Mouse (Mus musculus): ENCODE measurements at regions not wholly inside any gene's neighbourhood (a gene's known extent, or its start where the extent isn't known, plus 50 kb on each side); places are given as distances from the start of the nearest gene placed in this dataset.

DNA sequence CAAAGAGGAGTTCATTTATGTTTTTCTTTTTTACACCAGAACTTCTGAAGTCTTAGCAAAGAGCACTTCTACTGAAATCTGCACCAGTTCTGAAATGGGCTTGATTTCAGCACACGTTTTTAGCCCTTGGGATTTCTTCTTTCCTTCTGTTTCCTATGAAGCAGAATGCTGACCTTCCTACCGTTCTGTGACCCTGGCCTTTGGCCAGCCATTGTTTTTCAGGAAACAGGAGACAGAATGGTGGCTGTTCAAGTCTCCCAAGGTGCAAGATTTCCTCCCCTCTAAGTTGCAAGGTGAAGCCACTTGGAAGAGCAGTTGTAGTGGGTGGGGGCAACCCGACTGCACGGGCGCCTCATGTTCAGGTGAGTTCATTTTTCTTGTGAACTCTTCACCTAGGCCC, 236.3 kb upstream of the Gm10295 start:
- H3ac ChIP-seq (ENCODE audit: control insufficient read depth, insufficient read length) = no peak overlapping the region
- H3K4me2 ChIP-seq (ENCODE audit: low read depth) = no peak overlapping the region
- no peaks in the 10 kb centered on the region for H3K27me3 ChIP-seq (ENCODE audit: control insufficient read depth, insufficient read depth, insufficient read length)
- TF ChIP-seq MYOD1 (IDR thresholded peaks at IDR 0.05; ENCODE audit: control insufficient read depth in 1 of 3, insufficient read length in 2 of 3, low read depth in 2 of 3) = no peak
- no peak for TF ChIP-seq E2F4 (IDR thresholded peaks at IDR 0.05; ENCODE audit: insufficient read depth)
- TF ChIP-seq USF1 (IDR thresholded peaks at IDR 0.05; ENCODE audit: low read depth) = no peak
- TF ChIP-seq TCF12 (IDR thresholded peaks at IDR 0.05; ENCODE audit: insufficient read depth, poor library complexity, severe bottlenecking) = no peak
- TF ChIP-seq SRF (IDR thresholded peaks at IDR 0.05; ENCODE audit: control insufficient read depth, insufficient read length, low read depth) = no peak
- no peak overlapping the region for H3K4me3 ChIP-seq
- no peaks in the 10 kb centered on the region for H3K36me3 ChIP-seq (ENCODE audit: control insufficient read depth, insufficient read depth)
- no peaks in the 10 kb centered on the region for H3K79me2 ChIP-seq (ENCODE audit: control insufficient read depth, insufficient read depth)

DNA sequence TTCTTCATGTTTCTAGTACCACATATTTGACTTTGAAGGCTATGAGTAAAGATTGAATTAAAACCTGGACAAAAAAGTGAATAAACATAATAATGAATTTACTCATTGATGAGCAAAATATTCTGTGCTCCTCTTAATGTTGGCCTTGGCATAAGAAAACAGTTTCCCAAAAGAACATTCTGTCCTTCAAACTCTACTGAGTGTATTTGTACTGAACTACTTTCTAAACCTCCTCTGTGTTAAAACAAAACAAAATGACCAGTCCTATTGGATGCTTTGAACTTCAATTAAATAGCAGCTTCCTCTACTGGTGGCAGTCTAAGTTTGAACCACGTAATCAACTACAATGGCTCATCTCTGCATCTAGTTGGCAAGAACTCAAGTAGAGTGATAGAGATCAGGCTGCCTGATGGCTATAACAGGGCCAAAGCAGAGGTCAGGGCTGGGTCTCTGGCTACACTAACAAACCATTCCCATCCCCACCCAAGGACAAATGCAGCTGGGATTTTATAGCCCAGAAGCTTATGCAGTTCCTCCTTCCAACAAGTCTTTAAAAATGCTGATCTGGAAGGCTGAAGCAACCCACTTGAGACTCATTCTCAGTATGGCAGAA, 232.3 kb upstream of the Gm10295 start:
- no peaks in the 10 kb centered on the region for H3K79me2 ChIP-seq (ENCODE audit: control insufficient read depth, insufficient read depth)
- H3K36me3 ChIP-seq (ENCODE audit: control insufficient read depth, insufficient read depth) = no peaks in the 10 kb centered on the region
- no peak overlapping the region for H3K4me3 ChIP-seq
- TF ChIP-seq MAX (IDR thresholded peaks at IDR 0.05; ENCODE audit: low read depth) = no peak
- no peak for TF ChIP-seq TCF12 (IDR thresholded peaks at IDR 0.05; ENCODE audit: insufficient read depth, poor library complexity, severe bottlenecking)
- no peak for TF ChIP-seq POLR2A (IDR thresholded peaks at IDR 0.05; ENCODE audit: insufficient read length, low read depth)
- TF ChIP-seq E2F4 (IDR thresholded peaks at IDR 0.05; ENCODE audit: insufficient read depth) = no peak
- no peak for TF ChIP-seq MYOG (IDR thresholded peaks at IDR 0.05; ENCODE audit: control insufficient read depth in 1 of 3, insufficient read depth in 1 of 3, insufficient read length in 2 of 3, low read depth in 2 of 3)
- TF ChIP-seq TCF3 (IDR thresholded peaks at IDR 0.05; ENCODE audit: insufficient read length, low read depth) = no peak
- TF ChIP-seq CEBPB (IDR thresholded peaks at IDR 0.05; ENCODE audit: insufficient read depth, poor library complexity, severe bottlenecking) = no peak
- TF ChIP-seq REST (IDR thresholded peaks at IDR 0.05; ENCODE audit: insufficient read depth, insufficient read length) = no peak
- TF ChIP-seq MYOD1 (IDR thresholded peaks at IDR 0.05; ENCODE audit: control insufficient read depth in 1 of 3, insufficient read length in 2 of 3, low read depth in 2 of 3) = no peak
- TF ChIP-seq USF1 (IDR thresholded peaks at IDR 0.05; ENCODE audit: low read depth) = no peak
- TF ChIP-seq POLR2AphosphoS2 (IDR thresholded peaks at IDR 0.05; ENCODE audit: insufficient read length, low read depth) = no peak
- TF ChIP-seq SRF (IDR thresholded peaks at IDR 0.05; ENCODE audit: control insufficient read depth, insufficient read length, low read depth) = no peak
- no peak overlapping the region for H3ac ChIP-seq (ENCODE audit: control insufficient read depth, insufficient read length)
- H3K27me3 ChIP-seq (ENCODE audit: control insufficient read depth, insufficient read depth, insufficient read length) = no peaks in the 10 kb centered on the region
- H3K4me2 ChIP-seq (ENCODE audit: low read depth) = no peak overlapping the region

DNA sequence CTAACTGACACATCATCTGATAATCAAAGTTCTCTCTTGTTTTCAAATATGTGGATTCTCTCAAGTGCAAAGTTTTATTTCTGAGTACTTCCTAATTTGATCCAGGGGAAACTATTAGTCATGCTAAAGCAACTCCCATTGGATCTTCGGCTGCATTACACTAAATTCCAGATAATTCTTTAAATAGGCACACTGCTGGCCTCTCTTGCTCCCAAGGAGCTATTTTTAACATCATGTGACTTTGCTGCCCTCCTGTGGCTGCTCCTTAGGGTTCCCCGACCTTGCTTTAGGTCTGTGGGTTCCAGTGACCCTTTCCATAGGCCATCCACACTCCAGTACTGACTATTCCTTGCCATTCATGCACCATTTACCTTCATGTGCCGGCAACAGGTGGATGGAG, 230.5 kb upstream of the Gm10295 start:
- TF ChIP-seq USF1 (IDR thresholded peaks at IDR 0.05; ENCODE audit: low read depth) (no peak), POLR2AphosphoS2 (IDR thresholded peaks at IDR 0.05; ENCODE audit: insufficient read length, low read depth) (no peak), SRF (IDR thresholded peaks at IDR 0.05; ENCODE audit: control insufficient read depth, insufficient read length, low read depth) (no peak), E2F4 (IDR thresholded peaks at IDR 0.05; ENCODE audit: insufficient read depth) (no peak), MYOD1 (IDR thresholded peaks at IDR 0.05; ENCODE audit: control insufficient read depth in 1 of 3, insufficient read length in 2 of 3, low read depth in 2 of 3) (no peak), TCF12 (IDR thresholded peaks at IDR 0.05; ENCODE audit: insufficient read depth, poor library complexity, severe bottlenecking) (no peak), POLR2A (IDR thresholded peaks at IDR 0.05; ENCODE audit: insufficient read length, low read depth) (no peak), MAX (IDR thresholded peaks at IDR 0.05; ENCODE audit: low read depth) (no peak), CEBPB (IDR thresholded peaks at IDR 0.05; ENCODE audit: insufficient read depth, poor library complexity, severe bottlenecking) (no peak), MYOG (IDR thresholded peaks at IDR 0.05; ENCODE audit: control insufficient read depth in 1 of 3, insufficient read depth in 1 of 3, insufficient read length in 2 of 3, low read depth in 2 of 3) (no peak), TCF3 (IDR thresholded peaks at IDR 0.05; ENCODE audit: insufficient read length, low read depth) (no peak), REST (IDR thresholded peaks at IDR 0.05; ENCODE audit: insufficient read depth, insufficient read length) (no peak)
- Histone ChIP-seq H3K4me2 (ENCODE audit: low read depth) (no peak overlapping the region), H3K27me3 (ENCODE audit: control insufficient read depth, insufficient read depth, insufficient read length) (no peaks in the 10 kb centered on the region), H3ac (ENCODE audit: control insufficient read depth, insufficient read length) (no peak overlapping the region), H3K79me2 (ENCODE audit: control insufficient read depth, insufficient read depth) (no peaks in the 10 kb centered on the region), H3K36me3 (ENCODE audit: control insufficient read depth, insufficient read depth) (no peaks in the 10 kb centered on the region), H3K4me3 (no peak overlapping the region)

DNA sequence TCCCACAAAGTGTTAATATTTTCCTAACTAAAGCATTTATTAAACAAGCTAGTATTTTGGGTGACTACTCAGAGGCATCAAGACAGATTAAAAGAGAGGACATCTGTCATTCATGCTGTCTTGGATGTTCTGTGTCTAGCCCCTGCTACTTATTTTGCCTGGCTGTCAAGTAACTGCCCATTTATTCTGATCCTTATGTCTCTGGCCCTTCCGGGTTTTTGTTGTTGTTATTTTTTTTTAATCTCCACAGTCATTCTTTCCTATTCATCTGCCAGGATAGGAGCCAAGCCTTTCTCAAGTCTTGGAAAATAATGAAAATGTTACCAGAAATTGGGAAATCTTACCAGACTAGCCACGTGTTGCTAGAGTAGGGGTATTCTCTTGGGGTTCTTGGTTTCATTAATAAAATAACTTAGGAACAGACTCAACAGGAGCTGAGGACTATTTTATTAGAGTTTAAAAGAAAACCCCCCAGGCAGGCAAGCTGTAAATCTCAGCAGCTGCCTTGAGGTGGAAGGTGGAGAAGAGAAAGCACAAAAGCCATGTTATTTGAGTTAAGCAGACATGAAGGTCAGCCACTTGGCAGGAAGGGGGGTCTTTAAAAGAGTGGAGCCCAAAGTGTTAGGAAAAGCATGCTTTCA, 209.1 kb upstream of the Gm10295 start:
- Histone ChIP-seq H3K36me3 (ENCODE audit: control insufficient read depth, insufficient read depth) (no peaks in the 10 kb centered on the region), H3K4me2 (ENCODE audit: low read depth) (no peak overlapping the region), H3K27me3 (ENCODE audit: control insufficient read depth, insufficient read depth, insufficient read length) (no peaks in the 10 kb centered on the region), H3K79me2 (ENCODE audit: control insufficient read depth, insufficient read depth) (no peaks in the 10 kb centered on the region), H3ac (ENCODE audit: control insufficient read depth, insufficient read length) (no peak overlapping the region), H3K4me3 (no peak overlapping the region)
- TF ChIP-seq MYOD1 (IDR thresholded peaks at IDR 0.05; ENCODE audit: control insufficient read depth in 1 of 3, insufficient read length in 2 of 3, low read depth in 2 of 3) (no peak), TCF3 (IDR thresholded peaks at IDR 0.05; ENCODE audit: insufficient read length, low read depth) (no peak), USF1 (IDR thresholded peaks at IDR 0.05; ENCODE audit: low read depth) (no peak), REST (IDR thresholded peaks at IDR 0.05; ENCODE audit: insufficient read depth, insufficient read length) (no peak), MYOG (IDR thresholded peaks at IDR 0.05; ENCODE audit: control insufficient read depth in 1 of 3, insufficient read depth in 1 of 3, insufficient read length in 2 of 3, low read depth in 2 of 3) (no peak), CEBPB (IDR thresholded peaks at IDR 0.05; ENCODE audit: insufficient read depth, poor library complexity, severe bottlenecking) (no peak), TCF12 (IDR thresholded peaks at IDR 0.05; ENCODE audit: insufficient read depth, poor library complexity, severe bottlenecking) (no peak), POLR2AphosphoS2 (IDR thresholded peaks at IDR 0.05; ENCODE audit: insufficient read length, low read depth) (no peak)

Data from myocyte (in vitro differentiated cells).